Mouse (Mus musculus) forebrain, embryonic 15.5 days (tissue): ENCODE data around the gene Ifit1bl1. TPM values are rescaled to one million over a fixed set of nuclear protein-coding genes. Genes with fewer than 3 reads are reported as not detected.
"Not testable (repeated sequence)": the region's sequence is repeated elsewhere in the genome, so short reads cannot be mapped to it uniquely, and the experiment has no call there.

Experiments
- ATAC-seq: fragments of 200-750 bp; cut with Nextera tagmentation; replicated peaks from 2 replicates; pipeline ENCODE4 v1.8.0; 2017; ENCODE audit warnings: mild to moderate bottlenecking, moderate TSS enrichment, moderate library complexity
- H3K27ac ChIP-seq: fragments of 300-500 bp; sonication (generic); replicated peaks from 2 replicates; pipeline ENCODE4 v1.5.1; 2015; ENCODE audit warnings: mild to moderate bottlenecking, inconsistent platforms
- H3K27me3 ChIP-seq: fragments of 300-500 bp; sonication (generic); 2 replicates; pipeline ENCODE4 v1.6.1; 2015; ENCODE audit warnings: inconsistent platforms
- H3K36me3 ChIP-seq: fragments of 300-500 bp; sonication (generic); 2 replicates; pipeline ENCODE4 v1.6.1; 2015; ENCODE audit warnings: mild to moderate bottlenecking, inconsistent platforms
- H3K4me1 ChIP-seq: fragments of 300-500 bp; sonication (generic); 2 replicates; pipeline ENCODE4 v1.6.1; 2015; ENCODE audit warnings: inconsistent platforms
- H3K4me2 ChIP-seq: fragments of 300-500 bp; sonication (generic); replicated peaks from 2 replicates; pipeline ENCODE4 v1.6.1; 2015; ENCODE audit warnings: mild to moderate bottlenecking, inconsistent platforms
- H3K4me3 ChIP-seq: fragments of 300-500 bp; sonication (generic); 2 replicates; pipeline ENCODE4 v1.5.1; 2015; ENCODE audit warnings: mild to moderate bottlenecking, inconsistent platforms
- H3K9ac ChIP-seq: fragments of 300-500 bp; sonication (generic); replicated peaks from 2 replicates; pipeline ENCODE4 v1.6.1; 2015; ENCODE audit warnings: mild to moderate bottlenecking, inconsistent platforms
- H3K9me3 ChIP-seq: fragments of 300-500 bp; sonication (generic); 2 replicates; pipeline ENCODE4 v1.6.1; 2016; ENCODE audit warnings: inconsistent platforms
- WGBS: fragments of 180-500 bp; shearing (Covaris S2); methylation state at CpG from one replicate; pipeline ENCODE4 v1.1.7; 2015; ENCODE audit warnings: mixed read lengths; 5-methylcytosine and 5-hydroxymethylcytosine counted together
- polyA plus RNA-seq: library from polyadenylated mRNA; unstranded; fragments of >200 nt; fragmentation: Nextera tagmentation; extraction: Ambion mirVana; gene quantifications from 2 replicates; pipeline ENCODE4 v1.2.1, GENCODE M21; 2015

The Ifit1bl1 gene
- 0.39 and 0.41 TPM in 2 replicates for polyA plus RNA-seq

DNA sequence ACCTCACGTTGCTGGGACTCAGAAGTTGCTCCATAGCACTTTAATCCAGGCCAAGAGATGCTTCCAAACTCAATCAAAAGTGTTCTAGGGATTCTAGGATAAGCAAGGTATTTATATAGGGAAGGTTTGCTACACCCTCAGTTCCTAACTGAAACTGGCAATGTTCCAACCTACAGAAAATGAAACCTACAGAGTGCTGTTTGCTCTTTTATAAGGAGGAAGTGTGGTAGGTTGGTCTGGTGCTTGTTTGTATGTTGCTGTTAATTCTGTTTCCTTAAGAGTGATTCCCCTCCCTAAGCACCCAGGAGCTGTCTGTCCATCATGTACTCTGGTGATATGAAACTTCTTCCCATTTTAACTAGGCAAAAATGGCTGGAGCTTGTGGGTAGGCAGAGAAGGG lies at the start of gene Ifit1bl1:
Gene Ifit1bl1, minus strand, starts transcription at position 69 of the 400 bp plus-strand sequence.
- not testable (repeated sequence) for ATAC-seq, H3K4me2 ChIP-seq

DNA sequence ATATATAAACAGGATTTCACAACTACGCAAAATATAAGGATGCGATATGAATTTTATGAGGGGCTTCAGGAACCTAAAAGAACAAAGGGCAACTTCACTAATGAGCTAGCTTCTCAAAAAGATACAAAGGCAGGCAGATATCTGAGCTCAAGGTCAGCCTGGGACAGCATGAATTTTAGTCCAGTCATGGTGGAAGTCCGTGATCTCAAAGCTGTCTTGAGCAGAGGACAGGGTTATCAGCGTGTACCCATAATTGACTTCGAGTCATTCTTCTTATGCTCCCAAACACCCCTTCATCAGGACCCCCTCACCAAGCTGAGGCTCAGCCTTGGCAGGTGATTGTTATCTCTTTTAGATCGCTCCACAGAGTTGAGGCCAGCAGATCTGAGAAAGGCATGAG lies 49.2 kb upstream of the Ifit1bl1 start:
- H3K4me2 ChIP-seq = no peak overlapping the region
- no peaks in the 10 kb centered on the region for H3K4me1 ChIP-seq
- no peak for ATAC-seq
- H3K4me3 ChIP-seq = no peak overlapping the region
- no peak overlapping the region for H3K9ac ChIP-seq
- H3K9me3 ChIP-seq = no peaks in the 10 kb centered on the region
- no peak overlapping the region for H3K27ac ChIP-seq
- 93% methylated on average over 6 of the region's 6 CpGs for WGBS
- no peaks in the 10 kb centered on the region for H3K27me3 ChIP-seq
- H3K36me3 ChIP-seq = no peaks in the 10 kb centered on the region

More for the DNA sequence above, at the start of gene Ifit1bl1:
- WGBS = 44% methylated on average over 1 of the region's 1 CpGs
- not testable (repeated sequence) for H3K4me1 ChIP-seq, H3K27ac ChIP-seq, H3K9ac ChIP-seq, H3K9me3 ChIP-seq, H3K27me3 ChIP-seq, H3K4me3 ChIP-seq, H3K36me3 ChIP-seq

DNA sequence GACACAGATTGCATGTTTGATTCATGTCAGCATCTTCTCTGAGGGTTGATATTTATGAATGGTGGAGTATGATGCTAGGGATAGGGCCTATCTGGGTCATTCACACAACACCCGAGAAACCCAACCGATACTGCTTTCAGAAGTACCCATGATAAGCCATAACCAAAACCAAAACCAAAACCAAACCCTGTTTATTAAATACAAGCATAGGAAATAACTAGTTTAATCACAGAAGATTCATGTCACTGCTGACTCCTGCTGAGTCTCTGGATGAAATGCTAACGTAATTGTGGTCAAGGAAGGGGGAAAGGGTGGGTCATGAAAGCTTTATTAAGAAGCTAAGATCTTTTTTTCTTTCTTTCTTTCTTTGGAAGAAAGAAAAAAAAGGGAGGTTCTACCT lies 48.5 kb upstream of the Ifit1bl1 start:
- ATAC-seq = no peak
- 77% methylated on average over 3 of the region's 3 CpGs for WGBS
- no peaks in the 10 kb centered on the region for H3K9me3 ChIP-seq
- H3K4me3 ChIP-seq = no peak overlapping the region
- no peaks in the 10 kb centered on the region for H3K36me3 ChIP-seq
- no peak overlapping the region for H3K4me2 ChIP-seq
- no peaks in the 10 kb centered on the region for H3K27me3 ChIP-seq
- H3K9ac ChIP-seq = no peak overlapping the region
- no peaks in the 10 kb centered on the region for H3K4me1 ChIP-seq
- no peak overlapping the region for H3K27ac ChIP-seq

DNA sequence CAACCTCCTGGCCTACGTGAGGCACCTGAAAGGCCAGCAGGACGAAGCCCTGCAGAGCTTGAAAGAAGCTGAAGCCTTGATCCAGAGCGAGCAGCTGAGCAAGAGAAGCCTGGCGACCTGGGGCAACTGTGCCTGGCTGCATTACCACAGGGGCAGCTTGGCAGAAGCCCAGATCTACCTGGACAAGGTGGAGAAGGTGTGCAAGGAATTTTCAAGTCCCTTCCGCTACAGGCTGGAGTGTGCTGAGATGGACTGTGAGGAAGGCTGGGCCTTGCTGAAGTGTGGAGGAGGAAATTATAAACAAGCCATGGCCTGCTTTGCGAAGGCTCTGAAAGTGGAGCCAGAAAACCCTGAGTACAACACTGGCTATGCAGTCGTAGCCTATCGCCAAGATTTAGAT lies 45.9 kb upstream of the Ifit1bl1 start:
- not testable (repeated sequence) for H3K4me3 ChIP-seq, H3K36me3 ChIP-seq, H3K27me3 ChIP-seq, H3K4me2 ChIP-seq, H3K9me3 ChIP-seq, H3K27ac ChIP-seq, H3K4me1 ChIP-seq, ATAC-seq, H3K9ac ChIP-seq
- WGBS = 88% methylated on average over 8 of the region's 8 CpGs

DNA sequence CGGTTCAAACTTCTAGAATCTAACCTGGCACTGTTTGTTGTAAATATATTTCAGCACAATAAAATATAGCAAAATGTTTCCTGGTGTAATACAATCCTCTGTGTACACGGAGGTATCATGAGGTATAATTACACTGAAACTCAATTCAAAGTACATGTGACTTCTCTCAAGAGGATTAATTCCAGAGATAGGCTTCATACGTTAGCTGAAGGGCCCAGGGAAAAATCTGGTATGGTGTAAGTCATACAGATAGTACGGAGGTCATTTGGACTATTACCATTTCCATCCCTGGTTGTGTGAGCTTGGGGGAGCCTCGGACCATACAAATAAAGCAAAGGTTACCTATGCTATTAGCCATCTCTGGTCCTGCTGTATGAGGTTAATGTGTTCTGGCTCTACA lies 40.9 kb upstream of the Ifit1bl1 start:
- Histone ChIP-seq H3K4me3 (no peak overlapping the region), H3K27ac (no peak overlapping the region), H3K36me3 (no peaks in the 10 kb centered on the region), H3K9me3 (no peaks in the 10 kb centered on the region), H3K27me3 (no peaks in the 10 kb centered on the region), H3K9ac (no peak overlapping the region), H3K4me2 (no peak overlapping the region), H3K4me1 (no peaks in the 10 kb centered on the region)
- no peak for ATAC-seq
- WGBS = 84% methylated on average over 5 of the region's 5 CpGs

DNA sequence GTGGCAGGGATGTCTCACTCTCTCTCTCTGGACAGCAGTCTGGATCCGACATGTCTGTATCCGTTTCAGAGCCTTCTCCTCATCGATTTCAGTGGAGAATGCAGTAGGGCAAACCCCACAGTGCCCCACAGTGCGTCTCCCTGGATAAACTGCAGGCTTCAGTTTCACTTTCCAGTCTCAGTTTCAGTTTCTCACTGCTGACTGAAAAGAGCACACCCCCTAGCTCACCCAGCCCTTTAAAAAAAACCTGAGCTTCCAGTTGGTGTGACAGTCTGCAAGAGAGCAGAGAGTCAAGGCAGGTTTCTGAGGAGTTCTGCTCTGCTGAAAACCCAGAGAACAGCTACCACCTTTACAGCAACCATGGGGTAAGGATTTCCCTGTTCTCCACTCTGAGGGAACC lies 38.9 kb upstream of the Ifit1bl1 start, which contains the start of the genes Ifit1bl2 and Ifit1:
Gene Ifit1bl2, minus strand, starts transcription at position 121 of the 400 bp plus-strand sequence.
Gene Ifit1, plus strand, starts transcription at position 249 of the 400 bp plus-strand sequence.
- no peak within 1 kb of the TSS for H3K4me2 ChIP-seq
- WGBS = 57% methylated on average over 4 of the region's 4 CpGs
- no peaks in the 10 kb centered on the region for H3K4me1 ChIP-seq
- no peaks in the 10 kb centered on the region for H3K36me3 ChIP-seq
- no peak within 1 kb of the TSS for H3K4me3 ChIP-seq
- no peak within 1 kb of the TSS for H3K27ac ChIP-seq
- no peaks in the 10 kb centered on the region for H3K27me3 ChIP-seq
- H3K9me3 ChIP-seq = no peaks in the 10 kb centered on the region
- no peak within 1 kb of the TSS for H3K9ac ChIP-seq
- ATAC-seq = no peak

DNA sequence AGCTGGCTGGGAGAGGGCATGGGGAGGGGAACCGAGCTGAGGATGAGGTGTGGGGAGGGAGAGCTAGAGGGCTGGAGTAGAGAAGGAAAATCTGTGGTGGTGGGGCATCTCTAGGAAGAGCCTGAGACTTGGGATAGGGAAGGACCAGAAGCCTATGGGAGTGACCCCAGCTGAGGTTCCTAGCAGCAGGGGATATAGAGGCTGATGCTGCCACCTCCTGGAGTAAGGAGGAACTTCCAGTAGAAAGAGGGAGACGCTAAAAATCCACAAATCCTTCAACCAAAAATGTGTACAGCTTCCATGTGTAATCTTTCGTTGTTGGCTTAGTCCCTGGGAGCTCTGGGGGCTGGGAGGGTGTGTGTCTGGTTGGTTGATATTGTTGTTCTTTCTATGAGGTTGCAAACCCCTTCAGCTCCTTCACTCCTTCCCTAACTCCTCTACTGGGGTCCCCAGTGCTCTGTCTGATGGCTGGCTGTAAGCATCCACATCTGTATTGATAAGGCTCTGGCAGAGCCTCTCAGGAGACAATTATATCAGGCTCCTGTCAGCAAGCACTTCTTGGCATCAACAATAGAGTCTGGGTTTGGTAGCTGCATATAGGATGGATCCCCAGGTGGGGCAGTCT lies 35.3 kb upstream of the Ifit1bl1 start:
- no peak overlapping the region for H3K27ac ChIP-seq
- H3K4me2 ChIP-seq = no peak overlapping the region
- WGBS = 12% methylated on average over 3 of the region's 3 CpGs
- H3K4me1 ChIP-seq = no peaks in the 10 kb centered on the region
- H3K27me3 ChIP-seq = no peaks in the 10 kb centered on the region
- peak; percentile 83 for ATAC-seq
- H3K9me3 ChIP-seq = no peaks in the 10 kb centered on the region
- no peaks in the 10 kb centered on the region for H3K36me3 ChIP-seq
- H3K9ac ChIP-seq = no peak overlapping the region
- H3K4me3 ChIP-seq = no peak overlapping the region

DNA sequence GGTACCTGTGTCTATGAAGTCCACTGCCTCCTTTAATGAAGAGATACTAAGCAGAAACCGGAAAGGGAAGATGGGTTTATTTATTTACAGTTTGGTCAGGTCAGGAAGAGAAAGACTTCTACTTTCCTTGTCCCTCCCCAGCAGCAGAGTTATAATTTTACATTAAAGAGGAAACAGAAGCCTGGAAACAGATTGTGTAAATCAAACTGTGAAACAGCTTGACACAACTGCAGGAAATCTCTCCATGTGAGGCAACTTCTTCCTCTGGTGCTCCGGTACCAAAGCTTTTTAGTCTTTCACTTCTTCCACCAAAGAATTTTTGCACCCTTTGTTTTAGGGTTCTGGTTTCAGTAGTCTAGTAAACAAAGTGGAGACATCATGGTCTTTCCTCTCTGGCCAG lies 31.7 kb upstream of the Ifit1bl1 start:
- ATAC-seq = no peak

DNA sequence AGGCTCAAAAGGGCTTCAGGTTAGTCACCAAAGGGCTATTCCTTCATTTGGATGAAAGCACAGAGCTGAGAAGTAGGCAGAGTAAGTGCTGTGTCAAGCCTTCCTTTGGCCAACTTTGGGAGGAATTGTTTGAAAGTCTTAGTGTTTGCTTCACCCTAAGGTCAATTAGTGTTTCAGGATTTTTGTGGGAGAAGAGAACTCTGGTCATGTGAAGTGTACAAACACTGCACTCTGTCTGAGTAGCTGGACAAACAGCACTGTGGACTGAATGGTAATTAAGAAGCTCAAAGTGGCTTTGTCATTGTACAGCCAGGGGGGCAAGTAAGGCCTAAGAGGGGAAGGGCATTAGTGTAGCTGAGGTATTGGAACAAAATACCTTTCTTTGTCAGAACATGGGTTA lies 29.7 kb upstream of the Ifit1bl1 start:
- Histone ChIP-seq H3K4me3 (no peak overlapping the region), H3K9me3 (no peaks in the 10 kb centered on the region), H3K27ac (no peak overlapping the region), H3K27me3 (no peaks in the 10 kb centered on the region), H3K36me3 (no peaks in the 10 kb centered on the region), H3K9ac (no peak overlapping the region), H3K4me1 (no peaks in the 10 kb centered on the region), H3K4me2 (no peak overlapping the region)
- ATAC-seq = no peak

More for the DNA sequence above, 31.7 kb upstream of the Ifit1bl1 start:
- Histone ChIP-seq H3K27me3 (no peaks in the 10 kb centered on the region), H3K9ac (no peak overlapping the region), H3K36me3 (no peaks in the 10 kb centered on the region), H3K27ac (no peak overlapping the region), H3K4me3 (no peak overlapping the region), H3K4me1 (no peaks in the 10 kb centered on the region), H3K9me3 (no peaks in the 10 kb centered on the region), H3K4me2 (no peak overlapping the region)
- 78% methylated on average over 2 of the region's 2 CpGs for WGBS

DNA sequence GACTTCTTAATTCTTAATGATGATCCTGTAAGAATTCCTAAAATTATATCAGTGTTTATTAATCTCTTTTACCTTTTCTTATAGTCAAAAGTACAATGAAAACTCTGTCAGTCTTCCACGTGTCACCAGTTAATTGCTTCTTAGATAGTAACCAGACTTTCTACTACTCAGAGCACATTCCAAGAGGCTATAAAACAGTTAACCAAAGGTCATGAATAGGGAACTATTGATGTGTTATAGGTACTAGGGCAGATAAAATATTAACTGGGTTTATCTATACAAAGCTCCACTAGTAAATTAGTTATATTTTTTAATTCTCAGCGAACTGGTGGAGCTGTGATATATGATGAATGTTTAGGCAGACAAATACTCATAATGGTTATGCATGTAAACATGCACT lies 25.7 kb upstream of the Ifit1bl1 start:
- no peaks in the 10 kb centered on the region for H3K36me3 ChIP-seq
- no peak for ATAC-seq
- no peak overlapping the region for H3K4me3 ChIP-seq
- H3K27ac ChIP-seq = no peak overlapping the region
- H3K9me3 ChIP-seq = no peaks in the 10 kb centered on the region
- H3K4me1 ChIP-seq = no peaks in the 10 kb centered on the region
- H3K9ac ChIP-seq = no peak overlapping the region
- 78% methylated on average over 2 of the region's 2 CpGs for WGBS
- H3K4me2 ChIP-seq = no peak overlapping the region
- no peaks in the 10 kb centered on the region for H3K27me3 ChIP-seq

DNA sequence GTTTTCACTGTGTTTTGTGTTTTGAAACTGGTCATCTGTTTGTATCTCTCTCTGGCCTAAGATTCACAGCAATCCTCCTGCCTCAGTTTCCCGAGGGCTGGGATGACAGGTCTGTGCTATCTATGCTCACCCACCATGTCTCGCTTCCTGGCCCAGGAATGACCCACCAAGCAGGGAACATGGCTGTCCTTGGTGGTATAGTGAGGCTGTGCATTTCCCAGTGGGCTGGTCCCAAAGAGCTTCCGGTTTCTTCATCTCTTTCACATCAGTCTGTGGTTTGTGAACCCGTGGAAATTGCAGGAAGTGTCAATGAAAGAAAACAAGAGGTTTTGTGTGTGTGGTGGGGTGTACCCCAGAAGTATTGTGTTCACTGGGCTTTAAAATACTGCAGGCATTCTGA lies 22.9 kb upstream of the Ifit1bl1 start:
- no peaks in the 10 kb centered on the region for H3K4me1 ChIP-seq
- H3K4me2 ChIP-seq = no peak overlapping the region
- H3K27ac ChIP-seq = no peak overlapping the region
- ATAC-seq = no peak
- H3K36me3 ChIP-seq = no peaks in the 10 kb centered on the region
- 84% methylated on average over 4 of the region's 4 CpGs for WGBS
- no peaks in the 10 kb centered on the region for H3K9me3 ChIP-seq
- no peak overlapping the region for H3K4me3 ChIP-seq
- H3K9ac ChIP-seq = no peak overlapping the region
- no peaks in the 10 kb centered on the region for H3K27me3 ChIP-seq

DNA sequence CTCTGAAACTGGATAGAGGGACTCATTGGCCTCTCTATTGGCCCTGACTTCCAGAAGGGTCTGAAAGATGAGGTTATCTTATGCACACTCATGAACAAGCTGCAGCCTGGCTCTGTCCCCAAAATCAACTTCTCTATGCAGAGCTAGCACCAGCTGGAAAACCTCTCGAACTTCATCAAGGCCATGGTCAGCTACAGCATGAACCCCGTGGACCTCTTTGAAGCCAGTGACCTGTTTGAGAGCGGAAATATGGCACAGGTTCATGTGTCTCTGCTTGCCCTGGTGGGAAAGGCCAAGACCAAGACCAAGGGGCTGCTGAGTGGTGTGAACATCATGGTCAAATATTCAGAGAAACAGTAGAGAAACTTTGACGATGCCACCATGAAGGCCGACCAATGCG lies 22.0 kb upstream of the Ifit1bl1 start:
- Histone ChIP-seq H3K9me3 (no peaks in the 10 kb centered on the region), H3K36me3 (no peaks in the 10 kb centered on the region), H3K27ac (no peak overlapping the region), H3K27me3 (no peaks in the 10 kb centered on the region), H3K9ac (no peak overlapping the region), H3K4me3 (no peak overlapping the region), H3K4me2 (no peak overlapping the region), H3K4me1 (no peaks in the 10 kb centered on the region)
- no peak for ATAC-seq
- WGBS = 96% methylated on average over 6 of the region's 6 CpGs

DNA sequence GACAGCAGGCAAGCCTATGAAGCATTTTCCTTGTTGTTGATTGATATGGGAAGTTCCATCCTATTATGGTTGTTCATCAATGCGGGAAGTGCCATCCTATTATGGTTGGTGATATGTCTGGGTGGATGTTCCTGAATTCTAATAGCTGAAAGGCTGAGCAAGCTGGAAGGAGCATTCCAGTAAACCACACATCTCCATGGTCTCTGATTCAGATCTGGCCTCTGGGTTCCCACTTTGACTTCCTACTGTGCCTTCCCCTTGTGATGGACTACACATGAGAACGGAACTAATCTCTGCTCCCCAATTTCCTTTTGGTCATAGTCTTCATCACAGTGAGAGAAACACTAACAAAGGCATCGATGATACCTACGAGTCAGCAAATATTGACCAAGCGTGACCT lies 19.1 kb upstream of the Ifit1bl1 start:
- 94% methylated on average over 5 of the region's 5 CpGs for WGBS
- no peaks in the 10 kb centered on the region for H3K36me3 ChIP-seq

More for the DNA sequence above, 19.1 kb upstream of the Ifit1bl1 start:
- H3K4me2 ChIP-seq = no peak overlapping the region
- ATAC-seq = no peak
- no peaks in the 10 kb centered on the region for H3K27me3 ChIP-seq
- no peaks in the 10 kb centered on the region for H3K9me3 ChIP-seq
- no peaks in the 10 kb centered on the region for H3K4me1 ChIP-seq
- H3K27ac ChIP-seq = no peak overlapping the region
- H3K4me3 ChIP-seq = no peak overlapping the region
- H3K9ac ChIP-seq = no peak overlapping the region
